Mouse (Mus musculus) ES-Bruce4 (cell line): ENCODE measurements around the gene Atf7. TPM values are rescaled to one million over a fixed set of nuclear protein-coding genes. Genes with fewer than 3 reads are reported as not detected.

ENCODE experiments used
- H3K27ac ChIP-seq: 2 replicates; pipeline ENCODE4 v1.5.1; 2012; ENCODE audit warnings: low read length, inconsistent platforms; ENCODE audit not compliant: insufficient read depth
- H3K27me3 ChIP-seq: 2 replicates; pipeline ENCODE4 v1.6.1; 2012; ENCODE audit warnings: mild to moderate bottlenecking, low read length, inconsistent platforms; ENCODE audit not compliant: control insufficient read depth, poor library complexity, insufficient read depth, severe bottlenecking
- H3K36me3 ChIP-seq: 2 replicates; pipeline ENCODE4 v1.6.1; 2012; ENCODE audit warnings: inconsistent platforms, mild to moderate bottlenecking, low read length, moderate library complexity; ENCODE audit not compliant: control insufficient read depth, poor library complexity, insufficient read depth, severe bottlenecking
- H3K4me1 ChIP-seq: one replicate; pipeline ENCODE4 v1.8.1; 2011; ENCODE audit warnings: low read length; ENCODE audit not compliant: control insufficient read depth, insufficient read depth
- H3K4me3 ChIP-seq: 2 replicates; pipeline ENCODE4 v1.5.1; 2011; ENCODE audit warnings: low read depth, mild to moderate bottlenecking, low read length
- H3K9ac ChIP-seq: 2 replicates; pipeline ENCODE4 v1.6.1; 2012; ENCODE audit warnings: low read depth, mild to moderate bottlenecking, inconsistent platforms; ENCODE audit not compliant: poor library complexity, severe bottlenecking
- H3K9me3 ChIP-seq: replicated peaks from 2 replicates; pipeline ENCODE4 v1.6.1; 2012; ENCODE audit warnings: mild to moderate bottlenecking, low read length, inconsistent platforms; ENCODE audit not compliant: control insufficient read depth, poor library complexity, insufficient read depth, severe bottlenecking
- CTCF ChIP-seq: IDR thresholded peaks from one replicate; pipeline ENCODE4 v1.8.1; 2011; ENCODE audit warnings: low read depth, low read length
- EP300 ChIP-seq: IDR thresholded peaks from 2 replicates; pipeline ENCODE4 v1.6.1; 2011; ENCODE audit warnings: low read depth, low read length; ENCODE audit not compliant: insufficient read depth
- POLR2A ChIP-seq: IDR thresholded peaks from one replicate; pipeline ENCODE4 v1.8.1; 2011; ENCODE audit warnings: low read length; ENCODE audit not compliant: insufficient read depth
- polyA plus RNA-seq: library from polyadenylated mRNA; stranded (reverse); fragments of >200 nt; gene quantifications from 2 replicates; pipeline ENCODE4 v1.2.4, GENCODE M21; 2011; ENCODE audit warnings: low read depth; ENCODE audit not compliant: missing spikeins, insufficient read depth, insufficient read length

The Atf7 gene
- polyA plus RNA-seq, 1 experiment = 40.2 TPM

DNA sequence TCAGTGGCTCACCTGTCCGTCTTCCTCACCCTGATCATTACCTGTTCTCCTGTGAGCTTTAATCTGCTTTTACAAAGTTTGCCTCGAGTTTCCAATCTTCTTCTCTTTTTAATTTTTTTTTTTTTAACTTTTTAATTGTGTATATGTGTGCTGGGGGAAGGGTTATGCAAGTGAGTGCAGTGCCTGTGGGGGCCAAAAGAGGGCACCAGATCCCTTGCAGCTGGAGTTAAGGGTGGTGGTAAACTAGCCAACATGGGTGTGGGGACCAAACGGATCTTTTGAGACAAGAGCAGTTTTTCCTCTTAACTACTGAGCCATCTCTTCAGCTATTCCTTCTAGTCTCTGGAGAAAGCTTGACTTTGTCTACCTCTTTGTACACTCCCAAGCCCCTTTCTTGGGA is 97.3 kb downstream of the Atf7 start:
- Histone ChIP-seq H3K9ac (no peak overlapping the region), H3K27me3 (no peaks in the 10 kb centered on the region), H3K36me3 (peaks cover 3% of the 10 kb centered on the region; the same call in 1 of the 2 replicates), H3K9me3 (no peaks in the 10 kb centered on the region), H3K27ac (no peak overlapping the region), H3K4me1 (no peaks in the 10 kb centered on the region), H3K4me3 (no peak overlapping the region)
- TF ChIP-seq EP300 (no peak), POLR2A (no peak), CTCF (peak; percentile 73)

DNA sequence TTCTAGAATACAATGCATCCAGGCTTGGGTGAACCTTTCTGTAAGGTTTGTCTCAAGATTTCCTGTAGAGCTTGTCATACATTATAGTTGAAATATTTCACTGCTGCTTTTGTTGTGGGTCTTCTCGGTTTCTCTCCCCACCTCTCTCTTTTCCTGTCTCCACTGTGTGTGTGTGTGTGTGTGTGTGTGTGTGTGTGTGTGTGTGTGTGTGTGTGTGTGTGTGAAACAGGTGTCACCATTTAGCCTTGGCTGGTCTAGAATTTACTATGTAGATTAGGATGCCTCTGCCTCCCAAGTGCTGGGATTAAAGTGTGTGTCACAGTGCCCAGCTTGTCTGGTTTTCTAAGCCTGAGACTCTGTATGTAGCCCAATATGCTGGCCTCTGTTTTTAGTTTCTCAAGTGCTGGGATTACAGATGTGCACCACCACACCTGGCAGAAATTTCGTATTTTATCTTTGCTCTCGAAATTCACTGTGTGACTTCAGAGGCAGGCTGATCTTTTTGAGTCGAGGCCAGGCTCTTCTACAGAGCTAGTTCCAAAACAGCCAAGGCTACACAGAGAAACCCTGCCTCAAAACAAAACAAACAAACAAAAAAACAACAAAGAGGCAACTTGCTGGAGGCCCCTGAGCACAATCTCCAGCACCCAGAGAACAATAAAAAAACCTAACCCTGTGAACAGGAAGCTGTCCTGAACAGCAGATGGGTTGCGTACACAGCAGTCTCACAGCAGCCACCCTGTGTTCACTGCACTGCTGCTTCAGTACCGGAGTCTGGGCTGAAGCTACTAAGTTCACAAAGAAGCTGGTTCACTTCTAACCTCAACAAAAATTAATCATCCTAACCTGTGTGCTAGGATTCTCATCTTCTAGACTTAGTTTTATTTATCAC is 98.9 kb downstream of the Atf7 start:
- Histone ChIP-seq H3K36me3 (peaks cover 7% of the 10 kb centered on the region; the same call in 1 of the 2 replicates), H3K9ac (no peak overlapping the region), H3K27ac (no peak overlapping the region), H3K27me3 (no peaks in the 10 kb centered on the region), H3K4me3 (no peak overlapping the region), H3K4me1 (no peaks in the 10 kb centered on the region), H3K9me3 (no peaks in the 10 kb centered on the region)
- TF ChIP-seq CTCF (no peak), POLR2A (no peak), EP300 (no peak)

DNA sequence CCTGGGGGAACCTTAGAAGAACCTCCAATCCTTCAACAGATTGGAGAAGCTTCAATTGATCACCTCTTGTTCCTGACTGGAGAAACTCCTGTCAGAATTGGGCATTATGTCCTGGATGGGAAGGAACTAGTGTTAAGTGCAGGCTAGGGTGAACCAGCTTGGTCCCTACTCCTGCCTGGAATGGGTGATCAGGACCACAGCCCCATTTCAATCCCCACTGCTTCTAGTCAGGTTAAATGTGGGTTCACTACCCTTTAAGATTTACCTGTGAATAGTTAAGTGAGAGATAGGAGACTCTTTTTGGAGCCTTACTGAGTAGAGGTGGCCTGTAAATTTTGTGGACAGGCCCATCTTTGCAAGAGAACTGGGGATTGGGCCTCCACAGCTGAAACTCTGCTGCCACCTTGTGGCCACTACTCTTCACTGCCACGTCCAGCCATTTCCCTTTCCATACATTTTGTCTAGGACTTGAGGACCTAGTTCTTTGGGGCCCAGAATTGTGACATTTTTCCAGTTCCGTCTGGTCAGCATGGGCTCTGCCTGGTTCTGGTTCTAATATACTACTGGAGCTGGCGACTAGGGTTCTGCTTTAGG is 100.3 kb downstream of the Atf7 start, which contains the start of gene Npff:
Gene Npff, minus strand, starts transcription at position 51 of the 594 bp plus-strand sequence.
- H3K36me3 ChIP-seq = peaks cover 7% of the 10 kb centered on the region; the same call in 1 of the 2 replicates
- TF ChIP-seq CTCF (peak; percentile 96), EP300 (no peak)

DNA sequence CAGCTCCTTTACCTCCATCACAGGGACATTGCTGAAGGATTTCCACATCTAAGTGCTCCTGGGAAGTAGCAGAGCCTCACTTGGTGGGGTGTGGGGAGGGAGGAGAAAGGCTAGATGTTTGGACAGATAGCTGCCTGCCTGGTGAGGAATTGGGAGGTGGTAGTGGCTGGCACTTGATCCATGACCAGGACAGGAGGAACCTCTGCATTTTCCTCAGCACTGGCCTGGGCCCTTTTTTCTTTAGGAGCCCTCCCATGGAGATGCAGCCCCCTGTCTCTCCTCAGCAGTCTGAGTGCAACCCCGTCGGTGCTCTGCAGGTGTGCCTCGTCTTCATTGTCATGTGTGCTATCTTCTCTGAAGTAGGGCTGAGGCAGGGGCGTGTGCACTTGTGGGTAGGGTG is 103.8 kb downstream of the Atf7 start:
- TF ChIP-seq POLR2A = no peak
- no peak for TF ChIP-seq EP300
- no peak for TF ChIP-seq CTCF
- H3K27me3 ChIP-seq = no peaks in the 10 kb centered on the region
- no peak overlapping the region for H3K4me3 ChIP-seq
- H3K36me3 ChIP-seq = peaks cover 7% of the 10 kb centered on the region; the same call in 1 of the 2 replicates
- H3K4me1 ChIP-seq = no peaks in the 10 kb centered on the region
- no peak overlapping the region for H3K27ac ChIP-seq
- no peaks in the 10 kb centered on the region for H3K9me3 ChIP-seq
- H3K9ac ChIP-seq = no peak overlapping the region

More for the DNA sequence above, 100.3 kb downstream of the Atf7 start, which contains the start of gene Npff:
- H3K27me3 ChIP-seq = no peaks in the 10 kb centered on the region
- H3K9ac ChIP-seq = no peak within 1 kb of the TSS
- H3K9me3 ChIP-seq = no peaks in the 10 kb centered on the region
- no peak within 1 kb of the TSS for H3K27ac ChIP-seq
- no peaks in the 10 kb centered on the region for H3K4me1 ChIP-seq
- H3K4me3 ChIP-seq = no peak within 1 kb of the TSS

DNA sequence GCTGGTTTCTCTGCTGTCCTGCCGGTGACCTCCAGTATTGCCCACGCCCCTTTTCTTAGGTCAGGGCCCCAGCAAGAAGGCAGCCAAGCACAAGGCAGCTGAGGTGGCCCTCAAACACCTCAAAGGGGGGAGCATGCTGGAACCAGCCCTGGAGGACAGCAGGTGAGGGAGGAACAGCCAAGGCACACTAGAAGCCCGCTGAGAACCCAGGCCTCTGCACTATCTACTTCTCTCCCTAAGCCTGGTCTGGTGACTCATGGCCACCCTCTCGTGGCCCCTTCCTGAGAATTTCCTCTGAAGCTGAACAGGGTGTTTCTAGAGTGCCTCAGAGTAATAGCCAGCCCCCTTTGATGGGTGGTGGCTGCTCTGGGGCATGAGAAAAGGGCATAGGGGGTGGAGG is 104.8 kb downstream of the Atf7 start:
- H3K36me3 ChIP-seq = peaks cover 7% of the 10 kb centered on the region; the same call in 1 of the 2 replicates
- no peak overlapping the region for H3K27ac ChIP-seq
- H3K9ac ChIP-seq = peak overlapping the region; percentile 68; the same call in 1 of the 2 replicates
- TF ChIP-seq POLR2A (no peak), EP300 (no peak), CTCF (no peak)
- H3K27me3 ChIP-seq = no peaks in the 10 kb centered on the region
- H3K4me3 ChIP-seq = no peak overlapping the region
- peaks cover 3% of the 10 kb centered on the region for H3K4me1 ChIP-seq
- H3K9me3 ChIP-seq = no peaks in the 10 kb centered on the region
